Mouse (Mus musculus) liver, postnatal 0 days (tissue): ENCODE results near the gene Zfhx3. TPM values are rescaled to one million over a fixed set of nuclear protein-coding genes. Genes with fewer than 3 reads are reported as not detected.
A peak's percentile ranks its signal among the peaks of the same experiment; 100 is the strongest.

Experiments used
- ATAC-seq: fragments of 200-750 bp; cut with Nextera tagmentation; 2 replicates; pipeline ENCODE4 v1.8.0; 2017; ENCODE audit warnings: mild to moderate bottlenecking, moderate library complexity
- DNase-seq: peaks from one replicate; pipeline ENCODE4 v3.0.0-alpha.2; 2016
- H3K27ac ChIP-seq: fragments of 300-500 bp; sonication (generic); 2 replicates; pipeline ENCODE4 v1.5.1; 2014; ENCODE audit warnings: antibody characterized with exemption, moderate library complexity, mild to moderate bottlenecking, low read depth
- H3K27me3 ChIP-seq: fragments of 300-500 bp; sonication (generic); 2 replicates; pipeline ENCODE4 v1.6.1; 2014; ENCODE audit warnings: low read length, control low read depth, mixed read lengths; ENCODE audit not compliant: insufficient read depth
- H3K36me3 ChIP-seq: fragments of 300-500 bp; sonication (generic); replicated peaks from 2 replicates; pipeline ENCODE4 v1.6.1; 2014; ENCODE audit warnings: mild to moderate bottlenecking, control low read depth, low read length, moderate library complexity, mixed read lengths; ENCODE audit not compliant: insufficient read depth
- H3K4me1 ChIP-seq: fragments of 300-500 bp; sonication (generic); 2 replicates; pipeline ENCODE4 v1.6.1; 2014; ENCODE audit warnings: antibody characterized with exemption, mild to moderate bottlenecking, control low read depth; ENCODE audit not compliant: insufficient read depth
- H3K4me2 ChIP-seq: fragments of 300-500 bp; sonication (generic); 2 replicates; pipeline ENCODE4 v1.6.1; 2014; ENCODE audit warnings: low read depth, mild to moderate bottlenecking, low read length, moderate library complexity, mixed read lengths
- H3K4me3 ChIP-seq: fragments of 300-500 bp; sonication (generic); 2 replicates; pipeline ENCODE4 v1.5.1; 2014; ENCODE audit warnings: low read depth, low read length
- H3K9ac ChIP-seq: fragments of 300-500 bp; sonication (generic); replicated peaks from 2 replicates; pipeline ENCODE4 v1.6.1; 2014; ENCODE audit warnings: mild to moderate bottlenecking, moderate library complexity
- H3K9me3 ChIP-seq: fragments of 300-500 bp; sonication (generic); 2 replicates; pipeline ENCODE4 v1.6.1; 2016; ENCODE audit warnings: mild to moderate bottlenecking, control low read depth, low read length, mixed read lengths
- CTCF ChIP-seq: sonication (generic); IDR thresholded peaks from 2 replicates; pipeline ENCODE4 v1.5.1; 2016; ENCODE audit warnings: antibody characterized with exemption, low read depth
- EP300 ChIP-seq: IDR thresholded peaks from 2 replicates; pipeline ENCODE4 v1.6.1; 2016; ENCODE audit warnings: antibody characterized with exemption, low read depth, mild to moderate bottlenecking
- WGBS: fragments of 180-500 bp; shearing (Covaris S2); extraction: QIAGEN DNeasy Blood & Tissue Kit; methylation state at CpG from one replicate; pipeline ENCODE4 v1.1.7; 2014; ENCODE audit not compliant: insufficient replicate concordance; 5-methylcytosine and 5-hydroxymethylcytosine counted together
- polyA plus RNA-seq: library from polyadenylated mRNA; unstranded; fragments of >200 nt; fragmentation: Nextera tagmentation; extraction: Ambion mirVana; gene quantifications from 2 replicates; pipeline ENCODE4 v1.2.1, GENCODE M21; 2015

Gene Zfhx3
- polyA plus RNA-seq, 1 experiment from 2014 or later: 1.2 TPM

DNA sequence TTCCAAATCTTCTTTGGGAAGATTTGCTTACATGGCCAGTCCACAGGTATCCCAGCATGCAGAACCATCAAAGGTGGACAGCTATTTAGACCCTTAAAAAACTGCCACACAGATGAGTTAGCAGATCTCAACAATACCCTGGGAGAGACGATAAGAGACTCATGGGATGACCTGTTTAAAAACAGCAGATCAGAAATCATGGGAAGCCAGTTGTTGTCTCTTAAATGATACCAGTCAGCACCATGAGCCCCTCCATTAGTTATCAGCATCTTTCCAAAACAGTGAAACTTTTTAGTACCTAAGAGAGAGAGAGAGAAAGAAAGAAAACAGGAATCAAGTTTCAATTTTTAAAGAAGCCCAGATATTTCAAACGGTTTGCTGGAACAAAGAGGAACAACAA lies 1051.7 kb downstream of the Zfhx3 start:
- ATAC-seq: no peak
- Histone ChIP-seq H3K9me3 (no peaks in the 10 kb centered on the region), H3K27ac (peak overlapping the region; percentile 95), H3K4me1 (peaks cover 3% of the 10 kb centered on the region; the same call in 1 of the 2 replicates), H3K9ac (peak overlapping the region; percentile 35; the same call in 1 of the 2 replicates), H3K4me3 (no peak overlapping the region), H3K27me3 (no peaks in the 10 kb centered on the region), H3K36me3 (no peaks in the 10 kb centered on the region), H3K4me2 (no peak overlapping the region)
- WGBS: 38% methylated on average over 2 of the region's 2 CpGs
- TF ChIP-seq EP300 (no peak), CTCF (no peak)
- no peak for DNase-seq

DNA sequence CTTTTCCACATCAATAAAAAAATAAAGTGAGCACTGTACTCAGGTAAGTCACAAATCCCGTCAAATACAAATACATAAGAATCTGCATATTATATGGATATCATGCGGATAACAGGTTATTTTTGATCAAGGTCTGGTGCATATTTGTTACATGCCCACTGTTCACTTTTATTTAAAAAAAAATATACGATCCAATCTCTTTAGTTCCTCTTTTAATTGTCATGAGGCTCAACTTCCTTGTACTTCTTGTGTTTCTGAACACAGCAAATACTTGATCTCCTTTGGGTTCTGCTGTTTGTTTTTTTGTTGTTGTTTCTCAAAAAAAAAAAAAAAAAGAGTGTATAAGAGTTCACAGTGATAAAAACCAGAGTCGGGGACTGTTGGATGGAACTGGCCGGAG lies 1052.4 kb downstream of the Zfhx3 start:
- Histone ChIP-seq H3K27me3 (no peaks in the 10 kb centered on the region), H3K4me2 (no peak overlapping the region), H3K36me3 (no peaks in the 10 kb centered on the region), H3K27ac (peak overlapping the region; percentile 95), H3K4me1 (peaks cover 3% of the 10 kb centered on the region; the same call in 1 of the 2 replicates), H3K9ac (no peak overlapping the region), H3K4me3 (no peak overlapping the region), H3K9me3 (no peaks in the 10 kb centered on the region)
- no peak for ATAC-seq
- DNase-seq: no peak
- no peak for TF ChIP-seq EP300
- WGBS: 72% methylated on average over 5 of the region's 5 CpGs

DNA sequence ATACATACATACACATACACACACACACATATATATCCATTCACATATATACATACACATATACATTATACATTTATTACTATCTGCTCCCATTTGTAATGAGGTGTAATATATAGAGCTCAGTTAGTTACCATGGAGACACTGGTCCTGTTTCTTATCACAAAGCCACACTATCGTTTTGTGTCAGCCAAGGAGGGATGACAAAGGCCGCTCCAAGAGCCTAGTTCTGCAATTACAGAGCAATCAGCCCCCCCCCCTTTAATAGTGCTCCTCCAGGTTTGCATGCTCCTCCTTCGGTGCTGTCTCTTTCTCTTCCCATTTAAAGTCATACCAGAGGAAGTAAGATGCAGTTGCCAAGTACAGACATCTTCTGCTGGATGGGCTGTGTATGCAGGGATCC lies 1054.9 kb downstream of the Zfhx3 start:
- H3K27me3 ChIP-seq: no peaks in the 10 kb centered on the region
- H3K9ac ChIP-seq: no peak overlapping the region
- H3K4me1 ChIP-seq: peaks cover 3% of the 10 kb centered on the region; the same call in 1 of the 2 replicates
- H3K9me3 ChIP-seq: no peaks in the 10 kb centered on the region
- H3K4me2 ChIP-seq: no peak overlapping the region
- 45% methylated on average over 3 of the region's 3 CpGs for WGBS
- DNase-seq: no peak
- TF ChIP-seq CTCF (no peak), EP300 (no peak)
- no peaks in the 10 kb centered on the region for H3K36me3 ChIP-seq
- no peak overlapping the region for H3K27ac ChIP-seq
- ATAC-seq: no peak
- H3K4me3 ChIP-seq: no peak overlapping the region

DNA sequence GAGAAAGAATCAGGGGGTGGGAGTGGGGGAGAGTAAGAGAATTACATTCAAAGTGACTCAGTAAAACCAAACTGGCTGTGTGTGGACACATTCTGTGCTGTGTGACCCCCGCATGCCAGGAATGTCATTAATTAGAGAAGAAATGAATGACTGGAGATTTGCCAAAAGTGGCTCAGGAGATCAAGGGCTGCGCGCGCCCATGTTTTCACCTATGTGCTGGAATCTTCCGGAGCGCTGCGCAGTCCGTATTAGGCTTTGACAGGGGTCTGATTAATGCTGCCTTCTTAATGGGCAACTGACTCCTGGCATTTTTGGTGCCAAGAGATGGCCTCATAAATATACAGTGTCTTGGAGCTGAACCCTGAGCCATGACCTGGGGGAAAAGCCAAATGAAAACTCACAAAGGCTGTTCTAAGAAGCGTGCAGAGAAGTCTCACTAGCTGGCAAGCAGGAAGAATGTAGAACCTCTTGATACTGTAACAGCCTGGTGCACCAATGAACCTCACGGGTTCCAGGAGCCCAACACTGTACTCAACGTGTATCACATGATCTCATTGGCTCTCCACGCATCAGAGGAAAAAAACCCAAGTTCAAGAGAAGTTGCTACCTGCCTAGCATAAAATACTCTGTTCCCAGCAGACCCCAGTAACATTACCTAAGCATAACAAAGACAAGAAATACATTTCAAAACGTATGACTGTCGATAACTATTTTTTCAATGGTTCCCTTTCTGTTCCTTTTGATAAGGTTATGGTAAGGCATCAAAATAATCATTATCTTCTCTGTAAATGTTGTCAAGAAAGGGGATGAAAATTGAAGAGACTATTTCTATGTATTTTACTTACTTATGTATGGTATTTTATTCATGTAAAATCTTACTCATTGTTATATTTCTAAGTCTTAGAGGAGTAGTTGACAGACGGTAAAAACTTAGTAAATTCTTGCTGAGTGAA lies 1057.1 kb downstream of the Zfhx3 start:
- Histone ChIP-seq H3K9me3 (no peaks in the 10 kb centered on the region), H3K27ac (no peak overlapping the region), H3K9ac (no peak overlapping the region), H3K4me3 (no peak overlapping the region), H3K4me2 (no peak overlapping the region), H3K36me3 (no peaks in the 10 kb centered on the region), H3K4me1 (no peaks in the 10 kb centered on the region), H3K27me3 (no peaks in the 10 kb centered on the region)
- ATAC-seq (no peak), DNase-seq (no peak)
- 81% methylated on average over 15 of the region's 15 CpGs for WGBS
- no peak for TF ChIP-seq EP300
- TF ChIP-seq CTCF: no peak

DNA sequence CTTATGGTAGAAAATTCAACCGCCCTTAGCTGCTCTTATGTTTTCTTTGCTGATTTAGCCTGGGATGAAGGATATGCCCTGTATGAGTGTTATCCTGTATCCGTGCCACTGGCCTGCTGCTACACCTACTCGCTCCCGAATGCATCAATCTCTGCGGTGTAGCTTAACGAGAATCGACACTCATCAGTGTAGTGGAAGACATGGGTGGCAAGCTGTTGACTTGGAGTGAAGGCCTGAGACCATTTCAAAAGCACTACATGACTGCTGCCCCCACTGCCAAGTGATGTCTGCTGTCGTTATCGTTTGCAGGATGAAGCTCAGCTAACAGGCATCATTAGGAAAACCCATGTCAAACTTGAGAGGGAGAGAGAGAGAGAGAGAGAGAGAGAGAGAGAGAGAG lies 1058.6 kb downstream of the Zfhx3 start:
- Histone ChIP-seq H3K9me3 (no peaks in the 10 kb centered on the region), H3K27ac (no peak overlapping the region), H3K27me3 (no peaks in the 10 kb centered on the region), H3K4me1 (no peaks in the 10 kb centered on the region), H3K4me2 (no peak overlapping the region), H3K4me3 (no peak overlapping the region), H3K36me3 (no peaks in the 10 kb centered on the region), H3K9ac (no peak overlapping the region)
- TF ChIP-seq CTCF (no peak), EP300 (no peak)
- WGBS: 89% methylated on average over 9 of the region's 9 CpGs
- DNase-seq: no peak
- no peak for ATAC-seq

DNA sequence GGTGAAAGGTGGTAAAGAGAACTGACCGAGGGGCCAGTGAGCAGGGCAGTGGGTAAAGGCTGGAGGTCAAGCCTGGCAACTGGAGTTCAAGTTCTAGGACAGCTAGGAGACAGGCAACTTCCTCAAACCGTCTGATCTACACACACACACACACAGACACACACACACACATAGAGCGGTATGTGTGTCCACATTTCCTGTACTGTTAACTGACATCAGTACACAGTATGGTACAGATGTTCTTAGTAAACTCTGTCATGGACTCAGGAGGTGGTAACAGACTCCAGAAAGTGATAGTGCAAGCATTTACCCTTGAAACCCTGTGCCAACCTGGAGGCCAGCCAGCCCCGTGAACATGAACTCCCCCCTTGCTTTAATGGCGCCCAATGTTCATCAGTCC lies 1059.5 kb downstream of the Zfhx3 start:
- Histone ChIP-seq H3K9ac (no peak overlapping the region), H3K27ac (no peak overlapping the region), H3K4me3 (no peak overlapping the region), H3K36me3 (no peaks in the 10 kb centered on the region), H3K4me2 (no peak overlapping the region), H3K27me3 (no peaks in the 10 kb centered on the region), H3K9me3 (no peaks in the 10 kb centered on the region), H3K4me1 (no peaks in the 10 kb centered on the region)
- ATAC-seq (peak; percentile 43), DNase-seq (no peak)
- WGBS: 57% methylated on average over 5 of the region's 5 CpGs
- TF ChIP-seq CTCF: no peak
- no peak for TF ChIP-seq EP300
